Mouse (Mus musculus) intestine, postnatal 0 days (tissue): ENCODE data around the gene Dlg4. TPM values are rescaled to one million over a fixed set of nuclear protein-coding genes. Genes with fewer than 3 reads are reported as not detected.
"Not testable (repeated sequence)": the region's sequence is repeated elsewhere in the genome, so short reads cannot be mapped to it uniquely, and the experiment has no call there.

Experiments
- ATAC-seq: fragments of 200-750 bp; cut with Nextera tagmentation; 2 replicates; pipeline ENCODE4 v1.8.0; 2017; ENCODE audit warnings: mild to moderate bottlenecking, moderate TSS enrichment, moderate library complexity
- H3K27ac ChIP-seq: fragments of 300-500 bp; sonication (generic); 2 replicates; pipeline ENCODE4 v1.5.1; 2014; ENCODE audit warnings: mild to moderate bottlenecking, low read depth, low read length, moderate library complexity
- H3K27me3 ChIP-seq: fragments of 300-500 bp; sonication (generic); replicated peaks from 2 replicates; pipeline ENCODE4 v1.6.1; 2014; ENCODE audit warnings: low read length, mixed read lengths; ENCODE audit not compliant: control insufficient read depth, insufficient read depth
- H3K36me3 ChIP-seq: fragments of 300-500 bp; sonication (generic); 2 replicates; pipeline ENCODE4 v1.6.1; 2014; ENCODE audit warnings: mild to moderate bottlenecking, moderate library complexity; ENCODE audit not compliant: control insufficient read depth, insufficient read depth
- H3K4me1 ChIP-seq: fragments of 300-500 bp; sonication (generic); replicated peaks from 2 replicates; pipeline ENCODE4 v1.6.1; 2014; ENCODE audit warnings: antibody characterized with exemption, low read length, mixed read lengths; ENCODE audit not compliant: control insufficient read depth, insufficient read depth
- H3K4me2 ChIP-seq: fragments of 300-500 bp; sonication (generic); replicated peaks from 2 replicates; pipeline ENCODE4 v1.6.1; 2014; ENCODE audit warnings: low read depth, mild to moderate bottlenecking, moderate library complexity
- H3K4me3 ChIP-seq: fragments of 300-500 bp; sonication (generic); 2 replicates; pipeline ENCODE4 v1.5.1; 2014; ENCODE audit warnings: low read depth, low read length
- H3K9ac ChIP-seq: fragments of 300-500 bp; sonication (generic); 2 replicates; pipeline ENCODE4 v1.6.1; 2014; ENCODE audit warnings: mild to moderate bottlenecking, low read depth, low read length
- H3K9me3 ChIP-seq: fragments of 300-500 bp; sonication (generic); 2 replicates; pipeline ENCODE4 v1.6.1; 2016; ENCODE audit warnings: mixed run types; ENCODE audit not compliant: control insufficient read depth
- CTCF ChIP-seq: sonication (generic); IDR thresholded peaks from 2 replicates; pipeline ENCODE4 v1.5.1; 2016; ENCODE audit warnings: low read depth, mild to moderate bottlenecking, control low read depth, antibody characterized with exemption, moderate library complexity
- WGBS: fragments of 180-500 bp; shearing (Covaris S2); extraction: QIAGEN DNeasy Blood & Tissue Kit; methylation state at CpG from one replicate; pipeline ENCODE4 v1.1.7; 2014; 5-methylcytosine and 5-hydroxymethylcytosine counted together
- polyA plus RNA-seq: library from polyadenylated mRNA; unstranded; fragments of >200 nt; fragmentation: Nextera tagmentation; extraction: Ambion mirVana; gene quantifications from 2 replicates; pipeline ENCODE4 v1.2.1, GENCODE M21; 2015

The Dlg4 gene
- polyA plus RNA-seq, 1 experiment from 2014 or later: 1.4 TPM

- no peaks in the 10 kb centered on the region for H3K4me1 ChIP-seq
- no peak overlapping the region for H3K9ac ChIP-seq
- no peak overlapping the region for H3K27ac ChIP-seq
- 45% methylated on average over 3 of the region's 3 CpGs for WGBS
- H3K36me3 ChIP-seq: no peaks in the 10 kb centered on the region
- ATAC-seq: no peak
- H3K4me2 ChIP-seq: no peak overlapping the region
- H3K4me3 ChIP-seq: no peak overlapping the region
- TF ChIP-seq CTCF: no peak
- H3K9me3 ChIP-seq: no peaks in the 10 kb centered on the region
- H3K27me3 ChIP-seq: no peaks in the 10 kb centered on the region
Observed at GRCm38 (mm10) chr11:70068245-70068644, 51.5 kb downstream of the Dlg4 start.

DNA sequence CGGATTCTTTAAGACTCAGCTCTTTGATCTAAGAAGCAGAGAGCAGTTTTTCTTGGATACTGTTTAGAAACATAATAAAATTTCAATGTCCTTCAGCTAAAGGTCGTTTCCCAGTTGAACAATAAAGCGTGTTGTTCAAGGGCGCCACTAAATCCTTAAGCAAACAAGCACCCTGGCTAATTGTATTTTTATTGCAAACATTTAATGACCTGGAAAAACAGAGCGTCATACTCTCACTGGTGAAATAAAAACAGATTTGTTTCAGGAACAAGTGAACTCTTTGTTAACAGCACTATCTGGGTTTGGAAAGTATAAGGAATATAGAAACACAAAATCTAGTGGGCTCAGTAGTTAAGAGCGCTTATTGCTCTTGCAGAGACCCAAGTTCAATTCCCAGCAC is 53.3 kb downstream of the Dlg4 start:
- no peak overlapping the region for H3K9ac ChIP-seq
- no peak overlapping the region for H3K27ac ChIP-seq
- H3K27me3 ChIP-seq: no peaks in the 10 kb centered on the region
- H3K4me1 ChIP-seq: no peaks in the 10 kb centered on the region
- 39% methylated on average over 6 of the region's 6 CpGs for WGBS
- no peak overlapping the region for H3K4me2 ChIP-seq
- H3K4me3 ChIP-seq: no peak overlapping the region
- TF ChIP-seq CTCF: no peak
- H3K36me3 ChIP-seq: no peaks in the 10 kb centered on the region
- H3K9me3 ChIP-seq: no peaks in the 10 kb centered on the region
- peak; percentile 53; the same call in 1 of the 2 replicates for ATAC-seq

DNA sequence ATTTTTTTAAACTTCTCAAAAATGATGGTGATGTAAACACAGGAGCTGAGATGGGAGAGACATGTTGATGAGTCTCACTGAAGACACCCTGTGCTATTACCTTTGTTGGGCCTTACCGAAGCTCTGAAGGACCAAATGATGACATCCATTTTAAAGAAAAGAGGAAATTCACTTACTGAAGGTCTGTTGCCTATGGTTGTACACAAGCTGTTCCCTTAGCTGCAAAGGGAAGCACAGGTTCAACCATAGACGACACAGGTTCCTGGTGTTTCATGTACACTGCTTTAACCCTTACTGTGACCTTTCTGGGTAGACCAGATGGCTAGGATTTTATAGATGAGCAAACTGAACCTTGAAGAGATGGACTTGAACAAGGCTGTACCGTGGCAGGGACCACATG is 53.9 kb downstream of the Dlg4 start:
- not testable (repeated sequence) for H3K27me3 ChIP-seq, H3K4me2 ChIP-seq, H3K4me3 ChIP-seq, H3K9ac ChIP-seq, H3K36me3 ChIP-seq, H3K27ac ChIP-seq, H3K4me1 ChIP-seq, ATAC-seq, H3K9me3 ChIP-seq
- WGBS: 66% methylated on average over 3 of the region's 3 CpGs

DNA sequence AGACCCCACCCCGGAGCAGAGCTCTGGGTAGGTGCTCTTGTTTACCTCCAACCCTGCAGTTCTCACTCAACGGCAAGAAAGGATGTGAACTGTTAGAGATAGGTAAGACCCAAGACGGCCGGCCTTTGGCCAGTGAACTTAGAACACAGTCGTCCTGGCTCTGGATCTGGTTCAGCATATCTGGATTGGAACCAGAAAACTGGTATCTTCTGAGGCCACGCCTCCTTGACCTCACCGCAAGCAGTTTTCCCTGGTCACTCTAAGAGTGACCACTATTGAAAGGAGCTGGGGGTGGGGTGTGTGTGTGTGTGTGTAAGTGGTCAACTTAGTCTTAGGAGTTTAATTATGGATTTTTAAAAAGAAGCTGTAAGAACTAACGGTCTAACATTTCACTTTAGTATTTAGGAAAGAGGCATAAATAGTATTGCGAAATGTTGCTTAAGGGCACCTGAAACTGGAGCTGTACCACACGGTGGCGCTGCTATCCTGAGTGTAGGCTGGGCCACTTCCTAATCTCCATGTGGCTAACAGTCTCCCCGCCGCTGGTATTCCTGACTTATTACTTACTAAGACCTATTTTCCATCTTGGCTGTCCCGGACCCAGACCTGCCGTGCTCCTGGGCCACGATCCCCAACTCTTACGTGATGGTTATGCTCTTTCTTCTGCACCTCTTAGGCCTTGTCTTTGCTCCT is 57.8 kb downstream of the Dlg4 start:
- WGBS: 34% methylated on average over 17 of the region's 17 CpGs
- Histone ChIP-seq H3K27ac (no peak overlapping the region), H3K27me3 (no peaks in the 10 kb centered on the region; the same call in 1 of the 2 replicates), H3K4me3 (no peak overlapping the region), H3K36me3 (no peaks in the 10 kb centered on the region), H3K9me3 (no peaks in the 10 kb centered on the region), H3K4me1 (no peaks in the 10 kb centered on the region), H3K4me2 (no peak overlapping the region), H3K9ac (no peak overlapping the region)
- ATAC-seq: no peak
- peak; percentile 93 for TF ChIP-seq CTCF

- H3K27me3 ChIP-seq: no peaks in the 10 kb centered on the region; the same call in 1 of the 2 replicates
- H3K4me3 ChIP-seq: no peak overlapping the region
- H3K4me2 ChIP-seq: no peak overlapping the region
- no peaks in the 10 kb centered on the region for H3K9me3 ChIP-seq
- no peaks in the 10 kb centered on the region for H3K4me1 ChIP-seq
- ATAC-seq: no peak
- H3K9ac ChIP-seq: no peak overlapping the region
- H3K27ac ChIP-seq: no peak overlapping the region
- H3K36me3 ChIP-seq: no peaks in the 10 kb centered on the region
- TF ChIP-seq CTCF: no peak
- WGBS: 80% methylated on average over 6 of the region's 6 CpGs
Observed at GRCm38 (mm10) chr11:70075581-70075980, 58.8 kb downstream of the Dlg4 start.

DNA sequence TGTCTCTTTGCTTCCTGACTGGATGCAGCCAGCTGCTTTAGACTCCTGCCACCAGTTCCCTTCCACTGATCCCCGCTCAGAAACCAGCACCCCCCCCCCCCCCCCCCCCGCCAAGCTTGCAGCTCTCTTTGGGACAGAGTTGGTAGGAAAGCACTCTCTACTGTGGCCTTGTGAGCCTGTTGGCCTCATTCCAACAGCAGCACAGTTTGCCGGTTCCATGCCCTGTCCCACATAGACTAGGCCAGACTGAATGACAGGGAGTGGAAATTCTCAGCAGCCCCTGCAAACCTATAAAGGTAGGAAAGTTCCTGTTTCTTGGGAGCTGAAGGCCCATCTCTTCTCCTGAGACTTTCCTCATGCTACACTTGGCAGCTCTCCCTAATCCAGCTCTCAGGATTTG is 60.7 kb downstream of the Dlg4 start:
- Histone ChIP-seq H3K4me3 (no peak overlapping the region), H3K9me3 (no peaks in the 10 kb centered on the region), H3K36me3 (no peaks in the 10 kb centered on the region), H3K27me3 (no peaks in the 10 kb centered on the region; the same call in 1 of the 2 replicates), H3K4me1 (no peaks in the 10 kb centered on the region), H3K9ac (no peak overlapping the region), H3K4me2 (no peak overlapping the region), H3K27ac (no peak overlapping the region)
- ATAC-seq: no peak
- WGBS: 63% methylated on average over 2 of the region's 3 CpGs
- TF ChIP-seq CTCF: no peak
